Mouse (Mus musculus) adrenal gland, postnatal 25 days (tissue): Measurements from ENCODE around the gene Nup54. TPM values are rescaled to one million over a fixed set of nuclear protein-coding genes. Genes with fewer than 3 reads are reported as not detected.

Experiments used
- DNase-seq: peaks from one replicate; pipeline ENCODE4 v3.0.0; 2021; ENCODE audit warnings: mixed read lengths
- microRNA-seq, 2 experiments: library from miRNA; unstranded; fragments of <30 nt; microRNA quantifications; one replicate each; pipeline ENCODE4 v1.2.0; 2021
- total RNA-seq: library from RNA; stranded (reverse); gene quantifications from 2 replicates; pipeline ENCODE4 v1.2.3, GENCODE M21; 2021

Gene Nup54
- total RNA-seq, 1 experiment from 2014 or later: 33.5 TPM

DNA sequence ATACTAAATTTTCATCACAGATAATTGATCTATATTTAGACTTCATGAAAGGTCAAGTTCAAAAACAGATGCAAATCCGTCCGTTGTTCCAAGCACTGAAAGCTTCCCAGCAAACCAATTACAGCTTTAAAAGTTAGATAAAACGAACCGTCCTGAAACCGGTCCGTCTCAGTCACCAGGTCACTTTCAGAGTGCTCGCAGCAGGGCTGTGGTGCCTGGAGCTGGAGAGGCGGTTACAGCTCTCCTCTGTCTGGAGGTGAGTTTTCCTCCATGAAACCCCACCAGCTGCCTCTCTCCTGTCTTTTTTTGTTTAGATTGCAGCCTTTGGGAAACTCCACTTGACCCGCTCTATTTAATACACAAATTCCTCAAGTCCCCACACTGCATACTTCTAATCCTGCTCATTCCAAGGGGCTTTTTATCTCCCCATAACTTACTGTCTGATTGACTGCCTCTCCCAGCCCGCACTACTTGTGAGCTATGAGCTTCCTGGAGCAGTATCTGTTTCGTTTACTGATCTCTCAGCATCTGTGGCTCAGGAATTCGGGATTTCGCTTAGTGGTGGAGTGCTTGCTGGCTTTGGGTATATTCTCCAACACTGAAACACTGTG lies 58.1 kb downstream of the Nup54 start:
- no peak for DNase-seq

DNA sequence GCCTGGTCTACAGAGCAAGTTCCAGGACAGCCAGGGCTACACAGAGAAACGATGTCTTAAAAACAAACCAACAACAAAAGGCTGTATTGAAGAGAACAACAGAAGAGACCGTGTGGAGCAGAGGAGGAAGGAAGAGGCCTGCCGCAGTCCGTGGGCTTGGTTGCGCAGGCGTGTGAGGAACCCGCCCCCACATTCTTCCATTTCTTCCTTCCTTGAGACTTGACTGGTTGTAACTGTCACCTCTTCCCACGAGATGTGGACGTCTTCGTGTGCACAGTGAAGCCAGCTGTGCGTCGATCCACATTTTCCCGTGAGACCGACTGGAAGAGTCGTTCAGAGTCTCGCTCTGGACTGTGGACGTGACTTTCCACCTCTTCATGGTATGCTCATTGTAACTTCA lies 59.7 kb downstream of the Nup54 start:
- no peak for DNase-seq

DNA sequence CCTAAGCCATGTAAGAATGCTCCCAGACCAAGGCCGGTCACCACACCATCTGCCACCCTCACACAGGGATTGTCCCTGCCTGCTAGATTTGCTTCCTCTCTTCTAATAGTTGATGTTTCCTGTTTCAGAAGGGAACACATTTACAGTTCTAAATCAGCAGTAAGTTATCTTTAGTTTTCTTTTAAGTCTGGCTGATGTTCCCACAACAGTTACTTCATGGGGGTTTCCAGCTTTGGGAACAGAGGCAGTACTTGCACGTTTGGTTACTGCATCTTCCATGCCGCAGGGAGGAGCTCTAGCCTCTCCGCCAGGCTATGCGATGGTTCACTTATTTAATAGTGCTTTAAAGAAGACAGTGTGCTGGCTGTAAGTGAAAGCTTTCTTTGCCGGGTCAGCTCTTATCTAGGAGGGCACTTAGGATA lies 60.3 kb downstream of the Nup54 start:
- DNase-seq: peak; percentile 47

DNA sequence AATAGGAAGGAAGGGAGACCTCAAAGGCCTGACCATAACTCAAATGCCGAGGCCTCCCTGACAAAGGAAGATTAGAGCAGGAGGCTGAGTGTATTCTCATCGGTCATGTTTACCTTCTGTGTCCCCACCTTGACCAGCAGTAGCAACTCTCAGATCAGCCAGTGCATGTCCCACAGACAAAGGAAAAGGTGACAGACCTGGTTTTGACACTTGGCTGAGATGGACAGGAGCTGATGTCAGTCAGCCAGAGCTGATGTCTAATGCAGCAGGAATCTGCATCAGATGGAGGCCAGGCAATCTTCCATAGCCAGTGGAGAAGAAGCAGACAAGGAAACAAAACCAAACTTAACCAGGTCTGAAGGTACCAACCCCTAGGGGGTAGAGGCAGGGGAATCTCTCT lies 62.4 kb downstream of the Nup54 start:
- no peak for DNase-seq

DNA sequence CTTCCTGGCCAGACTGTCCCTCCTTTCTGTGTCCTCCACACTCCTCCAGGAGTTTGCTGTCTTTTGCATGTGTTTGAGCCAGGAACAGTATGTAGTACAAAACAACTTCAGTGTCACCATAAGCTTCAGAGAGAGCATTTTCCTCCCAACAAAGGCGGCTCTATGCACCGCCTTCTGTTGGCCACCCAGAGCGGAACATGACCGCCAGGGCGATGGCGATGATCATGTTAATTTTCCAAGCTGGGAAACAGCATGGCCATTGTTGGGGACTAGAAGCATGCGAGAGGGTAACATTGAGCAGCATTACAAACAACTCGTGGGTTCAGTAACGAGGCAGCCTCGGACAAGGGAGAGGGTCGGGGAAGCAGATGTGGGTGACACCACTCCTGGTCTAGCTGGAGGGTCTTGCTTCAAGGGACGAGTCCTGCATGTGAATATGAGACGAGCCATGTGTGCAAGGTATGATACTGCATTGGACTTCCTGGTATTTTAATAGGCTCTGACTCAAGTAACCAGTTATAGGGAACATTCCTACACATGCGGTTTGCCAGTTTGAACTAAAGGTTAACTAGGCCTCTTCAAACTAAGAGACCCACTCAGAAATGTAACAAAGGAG lies 63.5 kb downstream of the Nup54 start:
- no peak for DNase-seq

DNA sequence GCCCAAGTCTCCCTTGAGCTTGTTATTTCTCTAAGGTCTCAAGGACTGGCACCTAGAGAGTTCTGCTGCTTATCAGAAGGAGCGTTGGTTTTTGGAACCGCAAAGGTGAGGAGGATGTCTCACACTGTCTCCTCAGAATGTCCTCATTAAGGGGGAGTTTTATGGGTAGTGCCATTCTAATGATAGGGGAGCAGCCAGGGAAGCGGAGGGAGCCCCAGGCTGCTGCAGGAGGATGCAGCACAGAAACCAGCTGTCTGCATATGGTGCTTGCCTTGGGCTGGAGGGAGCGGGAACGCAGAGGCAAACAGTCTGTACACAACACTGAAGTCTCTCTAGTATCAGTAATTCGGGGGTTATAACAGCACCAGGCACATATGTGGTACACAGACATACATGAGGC lies 64.1 kb downstream of the Nup54 start:
- no peak for DNase-seq

DNA sequence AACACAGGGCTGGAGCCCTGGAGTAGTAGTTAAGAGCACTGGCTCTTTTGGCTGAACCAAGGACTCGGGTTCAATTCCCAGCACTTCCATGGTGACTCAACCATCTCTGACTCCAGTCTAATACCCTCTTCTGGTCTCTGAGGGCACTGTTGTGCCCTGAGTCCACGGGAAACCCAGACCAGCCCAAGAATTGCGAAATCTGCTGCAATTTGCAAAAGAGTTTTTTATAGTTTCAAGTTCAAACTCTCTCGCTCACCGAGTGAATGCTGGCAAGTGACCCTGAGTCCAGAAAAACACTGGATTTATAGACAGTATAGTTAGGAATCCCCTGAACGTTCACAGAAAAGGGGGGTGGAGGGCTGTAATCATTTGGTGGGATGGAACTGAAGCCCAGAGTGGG lies 64.6 kb downstream of the Nup54 start:
- no peak for DNase-seq

DNA sequence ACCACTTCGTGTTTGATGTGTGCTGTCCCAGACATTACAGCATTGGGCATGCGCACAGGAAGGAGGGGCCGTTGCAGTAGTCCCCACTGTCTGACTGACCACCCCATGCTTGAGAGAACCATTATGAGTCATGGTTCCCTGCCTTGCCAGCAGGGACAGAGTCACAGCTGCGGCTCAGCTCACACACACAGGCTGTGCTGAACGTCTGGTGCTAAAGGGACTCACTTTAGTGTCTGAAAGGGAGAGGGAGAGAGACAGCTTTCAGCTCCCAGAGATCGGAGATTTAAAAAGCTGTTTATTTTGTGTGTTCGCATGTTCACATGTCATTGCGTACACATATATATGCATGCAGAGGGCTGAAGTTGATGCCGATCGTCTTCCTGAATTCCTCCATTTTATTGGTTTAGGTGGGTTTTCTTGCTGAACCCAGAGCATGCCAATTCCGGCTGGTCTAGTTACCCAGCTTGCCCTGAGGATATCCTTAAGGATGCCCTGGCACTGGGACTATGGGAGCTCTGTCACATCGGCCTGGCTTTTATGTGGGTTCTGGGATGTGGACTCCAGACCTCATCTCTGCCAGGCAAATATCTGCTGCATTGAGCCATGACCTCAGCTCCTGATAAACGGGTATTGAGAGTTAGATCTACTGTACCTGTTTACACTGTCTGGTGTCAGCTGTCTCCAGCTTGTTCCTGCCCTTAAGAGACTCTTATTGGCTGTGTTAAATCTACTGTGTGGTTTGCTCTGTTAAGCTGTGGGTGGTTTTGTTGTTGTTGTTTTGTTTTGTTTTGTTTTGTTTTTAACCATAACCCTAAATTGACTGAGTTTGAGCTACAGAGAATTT lies 65.6 kb downstream of the Nup54 start:
- peak; percentile 61 for DNase-seq

DNA sequence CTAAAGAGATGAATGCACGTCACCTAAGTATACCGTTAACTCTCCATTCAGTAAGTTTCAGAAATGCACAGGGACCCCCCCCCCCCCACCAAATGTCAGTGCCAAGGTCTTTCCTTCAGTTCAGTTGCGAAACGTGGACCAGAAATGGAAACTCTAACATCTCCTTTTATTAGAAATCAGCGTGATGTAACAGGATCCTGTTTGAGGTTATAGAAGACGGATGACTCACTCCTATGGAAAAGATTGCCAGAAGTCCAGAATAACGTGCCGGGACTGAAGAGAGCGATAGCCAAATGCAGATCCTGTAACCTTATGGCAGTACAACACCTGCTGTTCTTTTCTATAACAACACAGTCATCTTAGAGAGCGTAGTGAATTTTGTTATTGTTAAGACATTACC lies 66.6 kb downstream of the Nup54 start:
- DNase-seq: no peak

DNA sequence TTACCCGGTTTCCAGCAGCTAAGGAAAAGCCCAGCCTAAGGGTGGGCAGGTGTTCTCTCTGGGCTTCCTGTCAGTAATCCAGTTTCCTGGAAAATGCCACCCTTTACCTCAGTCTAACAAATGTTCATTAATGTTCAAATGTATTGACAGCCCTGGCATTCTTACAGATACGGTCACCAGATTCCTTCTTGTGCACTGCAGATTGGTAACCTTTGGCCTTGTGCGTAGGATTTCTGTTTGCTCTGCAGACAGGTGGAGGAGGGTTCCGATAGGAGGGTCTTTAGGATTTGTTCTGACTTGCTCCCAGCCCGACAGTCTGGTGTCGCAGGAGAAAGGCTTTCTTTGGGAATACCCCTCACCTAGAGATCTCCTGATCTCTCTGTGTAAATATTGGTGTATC lies 68.5 kb downstream of the Nup54 start:
- DNase-seq: no peak

Small RNA genes within 50 kb of the gene (microRNA-seq; reads per million reads assigned to microRNA genes)
- 0 reads per million in 2 experiments for gene Mir6415

Other genes with a start within 250 kb of the Nup54 start
- not detected in 2 replicates for gene U90926, start 219.8 kb downstream of the Nup54 start, total RNA-seq
- gene Ppef2, start 178.9 kb downstream of the Nup54 start, total RNA-seq: 0.18 TPM in 1 of 2 replicates, not detected in the other
- 13.8 and 15.8 TPM in 2 replicates for gene Naaa, start 157.0 kb downstream of the Nup54 start, total RNA-seq
- gene Sdad1, start 124.7 kb downstream of the Nup54 start, total RNA-seq: 30.5 and 36.1 TPM in 2 replicates
- gene Cxcl9, start 107.1 kb downstream of the Nup54 start, total RNA-seq: 0.88 and 0.90 TPM in 2 replicates
- gene Art3, start 103.4 kb downstream of the Nup54 start, total RNA-seq: 50.0 and 51.8 TPM in 2 replicates
- gene Cxcl10, start 86.3 kb downstream of the Nup54 start, total RNA-seq: 1.1 and 1.2 TPM in 2 replicates
- 62.2 and 65.1 TPM in 2 replicates for gene Scarb2, start 71.6 kb upstream of the Nup54 start, total RNA-seq
- not detected in 2 replicates for gene Fam47e, start 119.8 kb upstream of the Nup54 start, total RNA-seq
- 4.9 and 5.4 TPM in 2 replicates for gene Stbd1, start 167.8 kb upstream of the Nup54 start, total RNA-seq
- 0.49 and 1.00 TPM in 2 replicates for gene Ccdc158, start 240.1 kb upstream of the Nup54 start, total RNA-seq
- 10.5 and 12.8 TPM in 2 replicates for gene Shroom3, start 248.2 kb upstream of the Nup54 start, total RNA-seq